Mouse (Mus musculus) heart, postnatal 0 days (tissue): ENCODE data around the gene Fam3a. TPM values are rescaled to one million over a fixed set of nuclear protein-coding genes. Genes with fewer than 3 reads are reported as not detected.
A peak's percentile ranks its signal among the peaks of the same experiment; 100 is the strongest.

Experiments
- ATAC-seq: fragments of 200-750 bp; cut with Nextera tagmentation; 2 replicates; pipeline ENCODE4 v1.8.0; 2017; ENCODE audit warnings: low read depth, moderate number of reproducible peaks, moderate library complexity; ENCODE audit not compliant: insufficient read depth
- DNase-seq: peaks from one replicate; pipeline ENCODE4 v3.0.0-alpha.2; 2016; ENCODE audit warnings: low spot score
- H3K27ac ChIP-seq: fragments of 300-500 bp; sonication (generic); 2 replicates; pipeline ENCODE4 v1.5.1; 2014; ENCODE audit warnings: low read depth, mild to moderate bottlenecking
- H3K27me3 ChIP-seq: fragments of 300-500 bp; sonication (generic); 2 replicates; pipeline ENCODE4 v1.6.1; 2014; ENCODE audit warnings: low read length, mixed read lengths; ENCODE audit not compliant: control insufficient read depth, insufficient read depth
- H3K36me3 ChIP-seq: fragments of 300-500 bp; sonication (generic); replicated peaks from 2 replicates; pipeline ENCODE4 v1.6.1; 2014; ENCODE audit warnings: low read length, mixed read lengths; ENCODE audit not compliant: control insufficient read depth, insufficient read depth
- H3K4me1 ChIP-seq: fragments of 300-500 bp; sonication (generic); 2 replicates; pipeline ENCODE4 v1.6.1; 2014; ENCODE audit warnings: antibody characterized with exemption; ENCODE audit not compliant: control insufficient read depth, insufficient read depth
- H3K4me2 ChIP-seq: fragments of 300-500 bp; sonication (generic); 2 replicates; pipeline ENCODE4 v1.6.1; 2014; ENCODE audit warnings: low read depth, mild to moderate bottlenecking, low read length, moderate library complexity
- H3K4me3 ChIP-seq: fragments of 300-500 bp; sonication (generic); 2 replicates; pipeline ENCODE4 v1.5.1; 2014; ENCODE audit warnings: low read depth, low read length
- H3K9ac ChIP-seq: fragments of 300-500 bp; sonication (generic); replicated peaks from 2 replicates; pipeline ENCODE4 v1.6.1; 2014; ENCODE audit warnings: low read depth, low read length, mixed read lengths
- H3K9me3 ChIP-seq: fragments of 300-500 bp; sonication (generic); replicated peaks from 2 replicates; pipeline ENCODE4 v1.6.1; 2016; ENCODE audit warnings: low read length; ENCODE audit not compliant: control insufficient read depth
- CTCF ChIP-seq: IDR thresholded peaks from 2 replicates; pipeline ENCODE4 v1.5.1; 2016; ENCODE audit warnings: antibody characterized with exemption, control low read depth, low read depth
- EP300 ChIP-seq: IDR thresholded peaks from 2 replicates; pipeline ENCODE4 v1.6.1; 2016; ENCODE audit warnings: antibody characterized with exemption, low read depth
- WGBS: fragments of 180-500 bp; shearing (Covaris S2); extraction: QIAGEN DNeasy Blood & Tissue Kit; methylation state at CpG from one replicate; pipeline ENCODE4 v1.1.7; 2014; 5-methylcytosine and 5-hydroxymethylcytosine counted together
- polyA plus RNA-seq: library from polyadenylated mRNA; unstranded; fragments of >200 nt; fragmentation: Nextera tagmentation; extraction: Ambion mirVana; gene quantifications from 2 replicates; pipeline ENCODE4 v1.2.1, GENCODE M21; 2015
- total RNA-seq: library from RNA; depleted of rRNA; stranded (reverse); fragments of >200 nt; gene quantifications from 2 replicates; pipeline ENCODE4 v1.2.3, GENCODE M21; 2014; ENCODE audit warnings: low replicate concordance

Gene Fam3a
- total and polyA plus RNA-seq, 2 experiments from 2014 or later = 26.9 to 41.1 TPM

DNA sequence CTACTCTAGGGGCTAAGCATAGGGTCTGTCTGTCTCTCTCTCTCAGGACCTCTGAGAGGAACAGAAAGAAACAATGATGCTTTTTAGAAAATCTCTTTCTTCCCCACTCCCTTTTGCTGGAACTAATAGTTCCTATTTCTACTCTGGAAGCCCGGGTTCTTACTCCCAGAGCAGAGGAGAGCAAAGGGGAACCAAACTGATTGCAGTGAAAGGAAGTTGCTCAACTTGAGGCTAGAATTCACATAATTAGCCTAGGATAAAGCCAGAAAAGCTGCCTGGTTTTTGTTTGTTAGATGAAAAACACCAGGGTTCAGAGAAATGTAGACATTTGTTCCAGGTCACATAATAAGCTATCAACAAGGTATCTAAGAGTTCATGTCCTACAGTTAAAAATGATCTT lies 33.2 kb upstream of the Fam3a start:
- Histone ChIP-seq H3K27ac (no peak overlapping the region), H3K4me2 (no peak overlapping the region), H3K27me3 (no peaks in the 10 kb centered on the region), H3K36me3 (no peaks in the 10 kb centered on the region), H3K9ac (no peak overlapping the region), H3K4me3 (no peak overlapping the region), H3K9me3 (no peaks in the 10 kb centered on the region), H3K4me1 (0 out of 2 replicates have a peak, but pooled peaks cover 4% of the 10 kb centered on the region)
- WGBS = 52% methylated on average over 1 of the region's 1 CpGs
- no peak for DNase-seq
- no peak for TF ChIP-seq EP300
- TF ChIP-seq CTCF = no peak
- ATAC-seq = no peak

GRCm38 (mm10) chrX:74425195-74425594 lies 32.1 kb upstream of the Fam3a start:
- no peaks in the 10 kb centered on the region for H3K36me3 ChIP-seq
- no peak overlapping the region for H3K9ac ChIP-seq
- no peak overlapping the region for H3K4me3 ChIP-seq
- 0 out of 2 replicates have a peak, but pooled peaks cover 2% of the 10 kb centered on the region for H3K4me1 ChIP-seq
- 68% methylated on average over 4 of the region's 4 CpGs for WGBS
- DNase-seq (no peak), ATAC-seq (no peak)
- H3K9me3 ChIP-seq = no peaks in the 10 kb centered on the region
- H3K27ac ChIP-seq = no peak overlapping the region
- H3K27me3 ChIP-seq = no peaks in the 10 kb centered on the region
- H3K4me2 ChIP-seq = no peak overlapping the region
- no peak for TF ChIP-seq EP300
- TF ChIP-seq CTCF = no peak

DNA sequence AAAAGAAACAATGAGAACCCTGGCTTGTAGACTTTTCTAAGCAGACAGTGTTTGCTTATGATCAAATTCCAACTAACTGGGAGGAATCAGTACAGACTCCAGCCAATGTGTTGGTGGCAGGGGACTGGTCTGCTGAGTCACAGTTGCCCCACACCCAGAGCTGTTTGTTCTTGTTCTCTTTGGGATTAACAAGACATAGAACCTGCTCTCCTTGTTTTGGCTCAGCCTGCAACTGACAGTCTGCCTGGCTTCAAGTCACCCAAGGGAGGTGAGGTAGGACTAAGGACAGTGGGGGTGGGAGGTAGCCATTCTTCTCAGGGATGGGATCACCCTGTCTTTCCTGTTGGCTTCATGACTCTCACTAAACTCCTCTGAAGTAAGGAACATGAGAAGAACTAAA lies 31.4 kb upstream of the Fam3a start:
- Histone ChIP-seq H3K36me3 (no peaks in the 10 kb centered on the region), H3K9me3 (no peaks in the 10 kb centered on the region), H3K27ac (no peak overlapping the region), H3K4me2 (no peak overlapping the region), H3K4me1 (no peaks in the 10 kb centered on the region), H3K27me3 (no peaks in the 10 kb centered on the region), H3K4me3 (no peak overlapping the region), H3K9ac (no peak overlapping the region)
- TF ChIP-seq CTCF (no peak), EP300 (no peak)
- DNase-seq (no peak), ATAC-seq (no peak)

GRCm38 (mm10) chrX:74413377-74413776 lies 20.3 kb upstream of the Fam3a start:
- ATAC-seq (peak; percentile 73), DNase-seq (peak; percentile 63)
- Histone ChIP-seq H3K9me3 (no peaks in the 10 kb centered on the region), H3K9ac (no peak overlapping the region), H3K36me3 (no peaks in the 10 kb centered on the region), H3K4me2 (no peak overlapping the region), H3K27me3 (no peaks in the 10 kb centered on the region), H3K4me3 (no peak overlapping the region), H3K4me1 (no peaks in the 10 kb centered on the region), H3K27ac (no peak overlapping the region)
- TF ChIP-seq EP300 = no peak
- TF ChIP-seq CTCF = peak; percentile 96

GRCm38 (mm10) chrX:74408340-74408739 lies 15.3 kb upstream of the Fam3a start:
- H3K9me3 ChIP-seq = no peaks in the 10 kb centered on the region
- no peaks in the 10 kb centered on the region for H3K4me1 ChIP-seq
- H3K4me2 ChIP-seq = no peak overlapping the region
- no peak overlapping the region for H3K27ac ChIP-seq
- 47% methylated on average over 2 of the region's 2 CpGs for WGBS
- TF ChIP-seq CTCF (no peak), EP300 (no peak)
- no peaks in the 10 kb centered on the region for H3K36me3 ChIP-seq
- DNase-seq = no peak
- H3K9ac ChIP-seq = no peak overlapping the region
- H3K27me3 ChIP-seq = no peaks in the 10 kb centered on the region
- H3K4me3 ChIP-seq = no peak overlapping the region
- ATAC-seq = no peak

DNA sequence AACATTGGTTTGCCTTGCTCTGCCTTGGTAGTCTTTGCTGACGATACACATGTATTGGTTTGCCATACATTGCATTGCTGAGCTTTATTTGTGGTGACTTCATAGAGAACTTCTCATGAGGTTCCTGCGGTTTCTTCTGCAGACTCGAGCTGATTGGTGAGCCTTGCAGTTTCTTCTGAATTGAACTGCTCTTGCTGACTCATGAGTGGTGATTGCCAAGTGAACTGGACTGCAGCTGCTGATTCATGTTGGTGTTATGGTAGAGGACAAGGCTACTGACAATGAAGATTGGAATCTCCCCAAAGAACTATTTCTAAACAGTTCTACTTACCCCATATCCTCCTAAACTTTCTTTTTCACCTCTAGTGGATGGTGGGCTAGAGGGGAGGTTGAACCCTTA lies 7.1 kb upstream of the Fam3a start:
- WGBS = 73% methylated on average over 3 of the region's 3 CpGs
- no peak for DNase-seq
- Histone ChIP-seq H3K27me3 (no peaks in the 10 kb centered on the region), H3K9ac (no peak overlapping the region), H3K36me3 (no peaks in the 10 kb centered on the region), H3K27ac (no peak overlapping the region), H3K9me3 (no peaks in the 10 kb centered on the region), H3K4me1 (no peaks in the 10 kb centered on the region), H3K4me2 (no peak overlapping the region), H3K4me3 (no peak overlapping the region)
- TF ChIP-seq EP300 = no peak
- TF ChIP-seq CTCF = no peak
- ATAC-seq = no peak
